Mouse (Mus musculus): ENCODE measurements at regions not wholly inside any gene's neighbourhood (a gene's known extent, or its start where the extent isn't known, plus 50 kb on each side); places are given as distances from the start of the nearest gene placed in this dataset.
"Not testable (repeated sequence)": the region's sequence is repeated elsewhere in the genome, so short reads cannot be mapped to it uniquely, and the experiment has no call there.

DNA sequence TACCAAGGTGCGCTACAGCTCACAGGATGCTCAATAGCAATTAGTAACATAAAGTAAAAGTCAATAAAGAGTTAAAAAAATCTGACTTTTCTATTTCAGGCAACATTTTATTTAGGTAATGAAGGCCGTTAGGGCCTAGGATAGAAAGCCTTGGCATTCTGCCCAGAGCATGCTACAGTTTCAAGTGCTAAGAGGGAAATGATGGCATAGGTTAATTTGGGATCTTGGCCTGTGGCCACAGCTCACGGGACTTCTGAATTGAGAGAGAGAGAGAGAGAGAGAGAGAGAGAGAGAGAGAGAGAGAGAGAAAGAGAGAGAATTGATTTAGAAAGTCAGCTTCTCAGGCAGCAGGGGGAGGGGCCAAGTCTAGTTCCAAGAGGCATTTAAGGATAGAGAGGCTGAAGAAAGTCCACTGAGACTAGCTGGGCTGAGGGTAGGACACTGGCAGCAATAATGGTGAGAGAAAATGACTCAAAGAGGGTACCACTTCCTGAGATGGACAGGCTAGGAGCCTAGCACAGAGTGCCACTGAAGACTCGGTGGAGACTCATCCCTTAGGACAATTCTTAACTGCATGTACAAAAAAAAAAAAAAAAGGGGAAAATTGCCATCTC lies 52.6 kb upstream of the Klf14 start:
- intact Hi-C loops (cut with DNase I): no loop called here
- peak; percentile 68 to 81 for DNase-seq

DNA sequence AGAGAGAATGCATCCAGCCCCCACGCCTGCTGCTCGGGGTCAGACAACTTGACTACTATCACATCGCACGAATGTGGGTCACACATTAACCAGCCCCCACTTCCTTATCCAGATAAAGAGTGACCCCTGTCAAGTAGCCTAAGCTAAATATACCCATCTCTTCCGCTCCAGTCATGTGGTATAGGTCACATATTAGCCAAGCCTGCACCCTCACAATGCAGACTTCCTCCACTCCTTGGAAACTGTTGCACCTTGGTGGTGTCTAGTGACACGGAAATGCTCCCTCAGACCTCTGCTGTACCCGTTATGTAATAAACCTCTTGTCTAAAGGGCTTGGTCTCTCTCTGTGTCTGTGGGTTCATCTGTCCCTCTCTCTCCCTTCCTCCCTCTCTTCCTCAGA lies 57.7 kb upstream of the Klf14 start:
- no peak for DNase-seq
- intact Hi-C loops (cut with DNase I): no loop called here

DNA sequence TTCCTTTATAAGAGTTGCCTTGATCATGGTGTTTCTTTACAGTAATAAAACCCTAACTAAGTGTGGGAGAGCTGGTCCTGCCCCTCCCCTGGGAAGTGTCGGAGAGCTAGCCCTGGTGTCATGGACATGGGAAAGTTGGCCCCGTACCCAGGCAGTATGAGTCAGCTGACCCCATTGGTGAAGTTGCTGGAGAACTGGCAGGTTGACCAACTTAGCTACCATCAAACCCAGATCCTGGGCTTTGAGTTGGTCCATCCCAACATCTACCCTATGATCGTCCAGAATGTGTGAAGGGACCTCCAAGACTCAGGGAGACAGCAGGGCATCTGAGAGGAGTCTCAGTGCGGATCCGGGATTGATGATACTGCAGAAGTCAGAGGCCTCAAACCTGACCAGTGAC lies 62.9 kb upstream of the Klf14 start:
- no peak for DNase-seq
- intact Hi-C loops (cut with DNase I): no loop called here

DNA sequence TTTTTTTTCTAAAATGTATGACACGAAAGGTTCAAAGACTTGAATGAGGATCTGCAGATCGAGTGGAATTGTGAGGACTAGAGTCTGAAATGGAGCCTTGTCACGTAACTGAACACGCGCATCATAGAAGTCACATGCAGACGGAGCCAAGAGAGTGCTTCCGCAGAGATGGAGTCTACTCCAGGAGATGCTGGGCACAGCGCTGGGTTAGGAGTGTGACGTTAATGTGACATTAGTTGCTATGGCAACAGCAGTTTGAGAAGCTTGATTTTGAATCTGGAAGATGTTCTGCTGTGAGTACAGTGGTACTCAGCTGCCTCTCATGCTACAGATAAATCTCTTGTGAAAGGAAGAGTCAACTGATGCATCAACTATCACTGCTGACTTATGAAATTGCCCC lies 70.9 kb upstream of the Klf14 start:
- intact Hi-C loops (cut with DNase I): no loop called here
- no peak for DNase-seq

DNA sequence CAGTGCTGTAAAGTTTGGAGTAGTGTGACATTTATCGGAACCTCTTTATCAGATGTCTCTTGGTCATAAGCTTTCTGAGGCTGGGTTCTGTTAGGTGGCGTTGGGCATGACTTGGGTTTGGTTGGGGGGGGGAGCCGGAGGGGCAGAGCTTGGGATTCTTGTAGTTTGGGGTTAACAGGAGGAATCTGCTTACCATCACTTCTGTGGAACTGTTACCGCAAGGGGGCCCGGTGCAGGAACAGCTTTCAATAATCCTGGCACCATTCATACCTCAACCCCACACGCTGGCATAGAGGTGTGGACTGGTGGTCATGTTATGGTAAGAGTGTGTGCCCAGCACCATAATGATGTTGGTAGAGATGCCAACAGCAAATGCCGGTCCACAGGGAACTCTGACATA lies 72.1 kb upstream of the Klf14 start:
- intact Hi-C loops (cut with DNase I): no loop called here
- DNase-seq: no peak

DNA sequence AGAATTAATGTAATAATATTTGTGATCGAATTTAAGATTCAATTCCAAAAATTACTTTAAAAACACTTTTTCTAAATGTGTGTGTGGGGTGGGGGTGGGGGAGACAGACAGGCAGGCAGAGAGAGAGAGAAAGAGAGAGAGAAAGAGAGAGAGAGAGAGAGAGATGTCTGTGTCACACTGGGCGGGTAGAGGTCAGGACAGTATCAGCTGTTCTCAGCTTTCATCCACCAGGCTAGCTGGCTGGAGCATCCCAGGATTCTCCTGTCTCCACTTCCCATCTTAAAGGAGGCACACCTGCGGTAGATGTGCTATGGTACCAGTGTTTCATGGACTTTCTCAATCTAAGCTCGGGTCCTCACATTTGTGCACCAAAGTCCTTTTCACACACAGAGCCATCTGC lies 73.3 kb upstream of the Klf14 start:
- DNase-seq: no peak
- intact Hi-C loops (cut with DNase I): no loop called here

DNA sequence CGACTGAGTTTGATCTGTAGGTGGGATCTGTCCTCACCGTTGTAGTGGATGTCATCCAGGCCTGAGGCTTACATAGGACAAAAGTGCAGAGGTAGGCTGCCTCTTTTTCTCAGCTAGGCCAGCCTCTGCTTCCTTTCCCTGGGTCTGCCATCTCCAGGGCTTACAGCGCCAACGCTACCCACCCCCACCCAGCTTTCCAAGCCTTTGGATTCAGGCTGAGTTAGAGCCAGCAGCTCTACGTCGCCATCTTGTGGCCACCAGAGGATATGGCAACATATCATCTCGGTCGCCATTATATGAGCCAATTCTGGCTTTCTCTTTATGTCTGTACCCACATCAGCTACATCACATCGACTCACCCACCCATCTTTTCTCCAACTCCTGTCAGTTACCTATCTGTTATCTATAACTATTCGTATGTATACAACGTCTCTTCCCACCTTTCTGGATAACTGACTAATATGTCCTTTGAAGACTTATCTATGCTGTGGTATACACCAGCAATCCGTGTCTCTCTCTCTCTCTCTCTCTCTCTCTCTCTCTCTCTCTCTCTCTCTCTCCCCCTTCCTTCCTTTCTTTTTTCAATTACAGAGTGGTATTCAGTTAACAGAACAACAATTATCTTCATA lies 74.2 kb upstream of the Klf14 start:
- intact Hi-C loops (cut with DNase I): loop anchor here (1.0 kb wide), 1 partner anchor 51 kb away; no protein-coding TSS in a partner anchor
- peak; percentile 55 to 62 for DNase-seq

DNA sequence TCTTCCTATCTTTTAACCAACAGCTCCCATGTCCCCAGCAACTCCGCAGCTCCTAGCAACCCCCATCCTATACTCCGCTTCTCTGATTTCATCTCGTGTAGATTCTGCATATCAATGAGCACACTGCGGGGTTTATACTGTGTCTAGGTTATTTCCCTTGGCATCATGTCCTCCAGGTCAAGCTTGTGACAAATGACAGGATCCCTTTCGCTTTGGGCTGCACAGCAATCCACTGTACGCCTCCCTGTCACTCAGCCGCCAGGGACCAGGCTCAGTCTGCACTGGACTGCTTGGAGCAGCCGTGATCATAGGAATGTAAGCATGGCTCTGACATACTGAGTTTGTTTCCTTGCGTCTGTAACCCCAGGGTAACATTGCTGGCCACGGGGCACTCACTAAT lies 75.9 kb upstream of the Klf14 start:
- intact Hi-C loops (cut with DNase I): no loop called here
- no peak for DNase-seq

DNA sequence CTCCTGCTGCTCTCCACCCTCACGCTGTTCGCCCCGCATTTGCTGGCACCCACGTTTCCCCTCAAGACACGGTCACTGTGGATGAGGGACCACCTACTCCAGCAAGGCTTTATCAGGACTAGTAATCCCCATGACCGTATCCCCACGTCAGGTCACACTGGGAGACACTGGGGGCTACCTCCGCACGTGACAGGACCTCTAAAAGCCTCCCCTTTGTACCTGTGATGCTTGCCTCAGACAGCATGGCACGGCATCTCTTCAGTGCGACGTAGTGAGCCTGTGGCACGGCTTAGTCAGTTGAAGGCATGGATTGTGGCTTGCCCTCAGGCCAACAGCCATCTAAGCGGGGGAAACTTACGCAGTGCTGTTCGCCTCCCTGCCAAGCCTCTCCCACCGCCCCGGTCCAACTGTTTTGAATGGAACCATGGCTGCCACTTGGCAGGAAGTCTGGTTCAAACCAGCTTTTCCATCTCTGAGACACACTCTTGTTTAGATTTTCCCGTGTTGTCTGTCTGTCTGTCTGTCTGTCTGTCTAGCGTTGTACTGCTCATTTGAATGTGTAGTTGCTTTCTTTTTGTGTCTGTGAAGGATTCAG lies 79.0 kb upstream of the Klf14 start:
- intact Hi-C loops (cut with DNase I): loop anchor here (2.0 kb wide), 1 partner anchor 635 kb away; no protein-coding TSS in a partner anchor
- peak in 1 of 2 experiments; percentile 11 for DNase-seq

DNA sequence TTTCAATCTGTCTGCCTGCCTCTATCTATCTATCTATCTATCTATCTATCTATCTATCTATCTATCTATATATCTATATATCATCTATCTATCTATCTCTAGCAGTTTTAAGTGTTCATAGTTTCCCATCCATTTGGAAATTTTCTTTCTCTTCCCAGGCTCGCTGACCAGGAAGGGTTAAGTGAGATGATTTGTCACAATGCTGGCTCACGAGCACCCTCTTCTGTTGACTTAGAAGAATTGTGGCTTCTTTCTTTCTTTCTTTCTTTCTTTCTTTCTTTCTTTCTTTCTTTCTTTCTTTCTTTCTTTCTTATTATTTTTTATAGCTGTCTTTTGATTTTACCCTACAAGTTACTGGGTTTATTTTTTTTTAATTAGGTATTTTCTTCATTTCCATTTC lies 79.6 kb upstream of the Klf14 start:
- DNase-seq; intact Hi-C loops (cut with DNase I): not testable (repeated sequence)

DNA sequence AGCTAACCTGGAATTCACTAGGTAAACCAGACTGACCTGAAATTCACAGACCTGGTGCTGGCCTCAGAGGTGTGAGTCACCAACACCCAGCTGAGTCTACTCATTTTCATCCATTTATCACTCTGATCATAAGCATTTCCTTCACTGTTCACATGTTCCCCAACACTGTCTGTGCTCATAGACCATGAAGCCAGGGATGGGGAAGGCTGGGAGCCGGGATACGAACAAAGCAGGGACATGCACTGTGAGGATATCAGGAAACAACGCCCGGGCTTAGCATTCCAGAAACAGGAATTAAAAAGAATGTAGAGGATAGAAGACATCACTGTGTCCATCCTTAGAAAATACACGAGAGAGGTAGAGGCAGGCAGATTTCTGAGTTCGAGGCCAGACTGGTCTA lies 80.6 kb upstream of the Klf14 start:
- intact Hi-C loops (cut with DNase I): no loop called here
- no peak for DNase-seq

DNA sequence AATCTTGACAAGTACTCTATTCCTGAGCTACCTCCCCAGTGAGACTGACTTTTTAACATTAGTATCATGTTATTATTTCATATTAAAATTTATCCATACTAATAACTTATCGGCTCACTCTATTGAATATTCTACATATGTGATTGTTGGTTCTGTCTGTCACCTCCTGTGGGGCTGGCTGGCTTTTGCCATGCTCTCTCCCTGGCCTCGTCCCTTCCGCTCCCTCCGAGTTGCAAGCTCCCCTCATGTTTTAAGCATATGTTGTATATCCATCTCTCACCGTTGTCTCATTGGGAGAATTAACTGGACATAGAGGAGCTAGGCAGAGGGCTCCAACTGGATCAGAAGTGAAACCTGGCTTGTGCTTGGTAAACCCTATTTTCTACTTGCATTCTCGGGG lies 81.9 kb upstream of the Klf14 start:
- DNase-seq: no peak
- intact Hi-C loops (cut with DNase I): no loop called here

DNA sequence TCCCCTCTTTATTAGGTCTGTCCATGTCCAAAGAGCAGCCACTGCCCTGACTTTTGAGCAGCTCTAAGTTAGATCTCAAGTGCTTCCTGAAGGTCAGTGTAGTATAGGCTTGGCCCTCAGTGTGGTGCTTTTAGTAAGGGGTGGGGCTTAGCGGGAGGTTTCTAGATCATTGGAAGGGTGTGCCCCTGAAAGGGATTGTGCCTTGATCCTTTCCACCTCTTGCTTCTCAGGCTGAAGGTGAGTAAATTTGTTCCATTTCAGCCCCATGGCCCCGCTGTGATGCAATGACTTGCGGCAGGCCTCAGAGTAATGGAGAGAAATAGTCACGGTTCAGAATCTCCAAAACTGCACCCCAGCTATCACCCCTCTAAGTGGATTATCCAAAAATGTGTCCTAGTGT lies 84.5 kb upstream of the Klf14 start:
- intact Hi-C loops (cut with DNase I): no loop called here
- no peak for DNase-seq

DNA sequence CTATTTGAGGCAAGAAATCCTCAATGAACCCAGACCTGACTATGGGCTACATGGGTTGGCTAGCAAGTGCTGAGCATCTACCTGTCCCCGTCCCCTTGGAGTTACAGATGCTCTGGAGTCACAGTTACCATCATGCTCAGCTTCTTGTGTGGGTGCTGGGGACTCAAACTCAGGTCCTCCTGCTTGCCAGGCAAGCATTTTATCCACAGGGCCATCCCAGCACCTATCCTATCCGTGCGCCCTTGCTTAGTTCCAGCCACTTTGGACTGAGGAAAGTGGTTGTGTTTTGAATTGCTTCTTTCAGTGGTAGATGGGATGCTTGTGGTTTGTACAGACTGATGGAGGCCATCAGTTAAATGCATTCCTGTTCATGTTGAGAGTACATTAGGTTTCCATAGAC lies 85.0 kb upstream of the Klf14 start:
- no peak for DNase-seq
- intact Hi-C loops (cut with DNase I): no loop called here

DNA sequence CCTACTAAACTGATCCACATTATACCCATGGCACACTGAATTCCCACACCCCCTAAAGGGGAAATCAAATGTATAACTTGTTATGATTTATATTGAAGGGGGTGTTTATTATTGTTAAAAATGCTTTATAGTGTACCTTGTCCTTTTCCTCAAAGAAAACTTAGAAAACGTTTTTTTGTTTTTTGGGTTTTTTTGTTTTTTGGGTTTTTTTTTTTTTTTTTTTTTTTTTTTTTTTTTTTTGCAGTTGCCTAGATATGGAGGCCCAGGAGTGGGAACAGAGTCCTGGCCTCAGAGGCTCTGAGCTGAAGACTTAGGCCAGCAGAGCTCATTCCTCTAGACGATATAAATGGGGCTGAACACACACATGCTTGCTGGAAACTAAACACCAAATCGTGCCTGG lies 87.3 kb upstream of the Klf14 start:
- DNase-seq: no peak
- intact Hi-C loops (cut with DNase I): no loop called here

DNA sequence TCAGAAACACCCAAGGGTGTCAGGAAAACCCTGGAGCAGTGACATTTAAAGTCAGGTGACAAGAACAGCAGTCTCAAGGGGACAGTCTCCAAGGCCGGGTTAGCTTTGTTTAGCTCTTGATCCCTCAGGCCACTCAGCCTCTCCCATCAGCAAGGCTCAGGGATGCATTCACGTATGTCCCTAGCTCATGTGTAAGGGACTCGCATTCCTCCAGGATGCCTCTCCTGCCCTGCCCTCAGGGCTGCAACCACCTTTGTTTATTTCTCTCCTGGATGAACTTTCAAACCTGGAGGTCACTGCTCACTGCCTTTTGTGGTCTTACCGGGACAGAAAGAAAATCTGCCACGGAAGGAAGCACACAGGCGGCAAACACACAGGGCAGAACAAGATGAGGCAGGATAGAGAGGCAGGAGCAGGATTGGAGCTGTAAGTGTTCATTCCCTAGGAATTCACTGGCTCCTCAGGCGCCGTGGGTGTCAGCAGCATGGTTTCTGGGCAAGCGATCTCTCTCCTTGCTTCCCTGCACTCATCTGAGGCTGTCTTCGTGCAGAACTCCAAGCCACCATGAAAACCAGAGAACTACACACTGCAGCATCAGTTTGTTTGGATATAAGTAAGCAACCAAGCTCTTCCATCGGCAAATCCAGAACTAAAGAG lies 90.2 kb upstream of the Klf14 start:
- no peak for DNase-seq
- intact Hi-C loops (cut with DNase I): no loop called here

DNA sequence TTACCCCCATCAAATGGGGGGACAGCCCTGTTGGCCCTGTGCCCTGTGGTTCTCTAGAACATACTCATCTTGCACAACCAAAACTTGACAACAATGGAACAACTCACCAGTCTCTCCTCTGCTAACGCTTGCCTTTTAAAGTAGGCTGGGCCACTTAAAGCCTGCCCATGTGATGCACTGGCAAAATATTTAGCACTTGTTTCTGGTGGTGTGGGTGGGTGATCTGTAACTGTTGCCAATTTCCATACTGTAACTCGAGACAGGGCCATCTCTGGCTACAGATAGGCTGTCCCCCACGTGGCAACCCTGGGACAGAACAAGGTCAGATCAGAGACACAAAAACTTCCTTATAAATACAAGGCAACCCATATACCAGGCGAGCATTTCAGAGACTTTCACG lies 92.0 kb upstream of the Klf14 start:
- intact Hi-C loops (cut with DNase I): no loop called here
- no peak for DNase-seq

DNA sequence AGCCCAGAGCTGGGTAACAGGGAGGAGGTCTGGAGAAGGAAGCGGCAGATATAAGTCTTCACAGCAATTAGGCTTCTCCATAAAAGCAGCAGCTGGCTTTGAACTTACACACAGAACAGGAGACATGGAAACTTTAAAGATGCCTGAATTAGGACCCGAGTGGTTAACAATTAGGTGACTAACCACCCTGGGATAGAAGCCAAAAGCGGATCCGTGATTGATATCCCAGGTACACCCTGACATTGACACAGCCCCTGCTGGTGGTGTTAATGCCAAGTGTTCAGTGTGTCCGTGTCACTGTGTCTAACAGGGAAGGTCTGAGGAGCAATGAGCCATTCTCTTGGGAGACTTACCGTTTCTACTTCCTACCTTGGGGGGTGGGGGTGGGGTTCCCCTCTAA lies 92.9 kb upstream of the Klf14 start:
- intact Hi-C loops (cut with DNase I): no loop called here

DNA sequence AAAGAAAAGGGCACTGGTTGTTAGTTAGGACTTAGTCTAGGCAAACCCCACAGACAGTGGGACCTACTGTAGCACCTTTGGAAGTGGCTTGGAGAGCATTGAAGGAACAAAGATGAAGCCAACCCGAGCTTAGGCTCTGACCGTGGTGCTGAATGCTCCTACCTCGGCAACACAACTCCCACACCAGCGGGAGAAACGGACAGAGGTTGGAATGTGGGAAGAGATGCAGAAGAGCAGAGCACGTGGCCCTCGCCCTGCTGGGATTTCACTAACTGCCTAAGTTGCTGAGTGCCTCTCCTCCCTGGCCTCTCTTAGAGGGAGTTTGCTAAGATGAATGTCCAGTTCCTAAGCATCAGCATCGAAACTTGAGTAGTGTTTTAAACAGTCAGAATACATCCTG lies 94.1 kb upstream of the Klf14 start:
- no peak for DNase-seq
- intact Hi-C loops (cut with DNase I): no loop called here

More for the DNA sequence above, 92.9 kb upstream of the Klf14 start:
- DNase-seq: no peak

DNA sequence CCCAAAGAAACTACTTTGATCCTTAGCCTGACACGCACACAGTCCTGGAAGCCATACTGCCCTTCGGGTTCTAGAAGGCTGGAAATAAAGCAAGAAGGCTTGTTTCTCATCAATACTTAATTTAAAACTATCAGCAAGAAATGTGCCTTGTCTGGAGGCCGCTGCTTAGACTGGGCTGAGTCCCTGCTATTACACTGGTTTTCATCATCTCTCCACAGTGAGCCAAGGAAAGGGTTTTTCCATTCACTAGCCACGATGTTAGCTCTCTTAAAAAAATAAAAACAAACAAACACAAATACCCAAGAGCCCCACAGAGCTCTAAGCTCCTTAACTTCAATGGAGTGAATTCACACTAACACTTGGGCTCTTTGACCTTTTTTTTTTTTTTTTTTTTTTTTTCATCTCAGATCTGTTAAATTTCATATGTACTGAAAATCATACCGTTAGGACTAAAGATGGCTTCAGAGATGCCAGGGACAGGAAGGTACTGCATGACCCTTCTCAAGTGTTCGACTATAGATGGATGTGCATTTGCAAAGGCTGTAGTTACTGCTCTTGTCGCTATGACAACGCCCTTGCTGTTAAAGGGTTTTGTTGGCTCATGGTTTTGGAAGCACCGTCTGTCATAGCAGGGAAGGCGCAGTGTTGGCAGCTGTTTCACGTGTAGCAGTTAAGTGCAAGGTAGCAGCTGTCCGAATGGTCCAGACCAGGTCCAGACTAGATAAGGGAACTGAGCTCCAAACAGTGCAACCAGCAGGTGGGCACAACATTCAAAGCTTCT lies 98.1 kb upstream of the Klf14 start:
- no peak for DNase-seq
- intact Hi-C loops (cut with DNase I): no loop called here

DNA sequence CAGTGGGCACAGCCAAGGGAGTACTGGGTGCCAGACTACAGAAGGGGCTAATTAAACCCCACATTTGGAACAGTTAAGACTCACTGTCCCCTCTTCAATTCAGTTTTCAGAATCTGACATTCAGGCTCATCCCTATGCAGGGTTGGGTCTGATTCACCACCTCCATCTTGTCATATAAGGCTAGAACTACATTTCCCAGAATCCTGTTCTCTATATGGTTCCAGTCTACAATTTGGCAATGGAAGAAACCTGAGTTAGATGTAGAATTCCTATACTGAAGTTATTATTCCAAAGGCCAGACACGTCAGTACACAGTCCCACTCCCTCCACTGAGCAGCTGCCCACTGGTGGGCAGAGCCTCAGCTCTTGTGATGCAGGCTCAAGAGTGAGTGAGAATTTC lies 99.4 kb upstream of the Klf14 start:
- no peak for DNase-seq
- intact Hi-C loops (cut with DNase I): no loop called here

Measured in heart, postnatal 36 days (tissue).